Mouse (Mus musculus): Measurements from ENCODE around the gene Ip6k2. TPM values are rescaled to one million over a fixed set of nuclear protein-coding genes. Genes with fewer than 3 reads are reported as not detected.

Ip6k2 gene
- polyA plus RNA-seq, 1 experiment from 2014 or later, result 140 TPM

DNA sequence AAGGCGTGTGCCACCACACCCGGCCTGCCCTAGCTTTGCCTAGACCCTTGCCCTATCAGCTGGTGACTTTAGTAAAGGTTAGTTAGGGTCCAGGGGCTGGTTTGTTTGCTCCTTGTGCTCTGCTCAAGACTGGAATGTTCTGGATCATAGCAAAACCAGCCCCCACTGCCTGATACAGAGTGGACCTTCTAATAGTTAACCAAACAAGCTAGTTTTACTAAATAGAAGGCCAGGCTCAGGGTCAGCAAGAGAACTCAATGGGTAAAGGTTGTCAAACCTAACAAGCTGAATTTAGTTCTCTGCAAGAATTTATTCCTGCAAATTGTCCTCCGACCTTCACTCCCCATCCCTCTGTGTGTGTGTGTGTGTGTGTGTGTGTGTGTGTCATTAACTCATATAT is 29.6 kb upstream of the Ip6k2 start:
- ATAC-seq (ENCODE audit: low FRiP score), result no peak
- Histone ChIP-seq H3K4me1 (peaks cover 1% of the 10 kb centered on the region; the same call in 1 of the 2 replicates), H3K27ac (no peak overlapping the region), H3K4me2 (replicated peaks) (no peak overlapping the region), H3K4me3 (no peak overlapping the region), H3K27me3 (no peaks in the 10 kb centered on the region), H3K36me3 (no peaks in the 10 kb centered on the region; the same call in 1 of the 2 replicates), H3K9me3 (replicated peaks) (no peaks in the 10 kb centered on the region), H3K9ac (no peak overlapping the region)
- 88% methylated on average over 3 of the region's 3 CpGs for WGBS

DNA sequence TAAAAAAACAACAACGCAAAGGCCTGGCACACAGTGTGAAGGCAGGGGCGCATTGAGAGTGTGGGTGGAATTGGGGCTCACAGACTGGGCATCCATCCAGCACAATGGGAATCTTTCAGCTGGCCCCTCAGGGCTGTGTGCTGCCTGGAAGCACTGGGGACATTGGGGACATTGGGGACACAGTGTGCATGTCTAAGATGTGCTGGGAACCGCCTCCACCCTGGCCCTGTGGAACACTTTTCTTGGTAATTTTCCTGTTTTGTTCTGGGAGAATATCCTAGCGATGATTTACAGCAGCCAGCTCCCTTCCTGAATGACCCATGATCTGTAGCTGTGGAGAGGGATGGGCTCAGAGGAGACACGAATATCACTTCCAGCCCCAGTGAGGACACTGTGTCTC is 29.2 kb upstream of the Ip6k2 start:
- 84% methylated on average over 5 of the region's 5 CpGs for WGBS
- H3K4me1 ChIP-seq, result no peaks in the 10 kb centered on the region
- no peaks in the 10 kb centered on the region for H3K36me3 ChIP-seq
- H3K4me3 ChIP-seq, result no peak overlapping the region
- H3K9ac ChIP-seq, result no peak overlapping the region
- no peaks in the 10 kb centered on the region for H3K9me3 ChIP-seq (replicated peaks)
- H3K27ac ChIP-seq, result no peak overlapping the region
- no peak for ATAC-seq (ENCODE audit: low FRiP score)
- H3K4me2 ChIP-seq (replicated peaks), result no peak overlapping the region
- no peaks in the 10 kb centered on the region for H3K27me3 ChIP-seq

DNA sequence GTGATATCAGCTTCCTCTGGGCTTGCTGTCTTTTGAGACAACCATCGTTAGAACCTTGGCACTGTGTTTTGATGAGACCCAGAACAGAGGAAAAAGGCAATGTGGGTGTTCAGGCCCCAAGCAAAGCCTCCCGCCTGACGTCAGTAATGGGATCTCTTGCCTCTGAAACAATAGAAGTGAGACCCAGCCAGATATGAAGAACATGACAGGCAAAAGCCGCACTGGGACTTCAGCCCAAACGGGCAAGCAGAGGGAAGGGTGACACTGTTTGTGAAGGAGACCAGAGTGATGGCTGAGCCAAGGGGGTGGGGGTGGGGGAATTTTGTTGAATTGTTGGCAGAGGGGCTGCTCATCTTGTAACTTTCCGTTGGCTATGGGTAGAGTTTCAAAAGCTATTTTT is 26.2 kb upstream of the Ip6k2 start:
- no peaks in the 10 kb centered on the region for H3K4me1 ChIP-seq
- no peaks in the 10 kb centered on the region for H3K27me3 ChIP-seq
- no peak for ATAC-seq (ENCODE audit: low FRiP score)
- no peak overlapping the region for H3K4me2 ChIP-seq (replicated peaks)
- no peak overlapping the region for H3K27ac ChIP-seq
- H3K9me3 ChIP-seq (replicated peaks), result no peaks in the 10 kb centered on the region
- no peak overlapping the region for H3K4me3 ChIP-seq
- no peak overlapping the region for H3K9ac ChIP-seq
- WGBS, result 71% methylated on average over 6 of the region's 6 CpGs
- no peaks in the 10 kb centered on the region for H3K36me3 ChIP-seq

DNA sequence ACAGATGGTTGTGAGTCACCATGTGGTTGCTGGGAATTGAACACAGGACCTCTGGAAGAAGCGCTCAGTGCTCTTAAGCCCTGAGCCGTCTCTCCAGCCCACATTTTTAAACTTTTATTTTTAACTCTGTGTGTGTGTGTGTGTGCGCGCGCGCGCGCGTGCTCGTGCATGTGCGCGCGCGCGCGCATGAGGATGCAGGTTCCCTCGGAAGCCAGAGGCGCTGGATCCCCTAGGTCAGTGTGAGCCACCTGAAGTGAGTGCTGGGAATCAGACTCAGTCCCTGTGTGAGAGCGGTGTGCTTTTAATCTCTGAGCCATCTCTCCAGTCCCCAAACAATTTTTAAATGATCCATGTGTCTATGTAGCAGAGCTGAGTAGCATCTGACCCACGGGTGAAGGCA is 24.5 kb upstream of the Ip6k2 start:
- Histone ChIP-seq H3K36me3 (no peaks in the 10 kb centered on the region), H3K4me1 (no peaks in the 10 kb centered on the region), H3K4me2 (replicated peaks) (no peak overlapping the region), H3K4me3 (no peak overlapping the region), H3K9me3 (replicated peaks) (no peaks in the 10 kb centered on the region), H3K9ac (no peak overlapping the region), H3K27me3 (no peaks in the 10 kb centered on the region), H3K27ac (no peak overlapping the region)
- 96% methylated on average over 20 of the region's 20 CpGs for WGBS
- ATAC-seq (ENCODE audit: low FRiP score), result no peak

DNA sequence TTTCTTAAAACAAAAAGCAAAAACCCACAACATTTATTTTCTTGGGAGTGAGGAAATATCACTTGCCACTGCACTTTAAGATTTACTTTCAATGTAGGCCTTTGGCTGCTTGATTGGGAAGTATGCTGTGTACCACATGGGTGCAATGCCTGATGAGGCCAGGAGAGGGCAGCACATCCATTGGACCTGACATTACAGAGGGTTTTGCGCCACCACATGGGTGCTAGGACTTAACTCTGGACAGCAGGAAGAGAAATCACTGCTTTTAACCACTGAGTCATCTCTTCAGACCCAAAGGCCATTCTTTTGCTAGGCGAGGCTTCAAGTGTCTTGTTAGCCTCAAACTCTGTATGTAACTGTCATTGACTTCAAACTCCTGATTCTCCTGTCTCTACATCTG is 23.8 kb upstream of the Ip6k2 start:
- no peaks in the 10 kb centered on the region for H3K9me3 ChIP-seq (replicated peaks)
- 53% methylated on average over 2 of the region's 2 CpGs for WGBS
- H3K4me2 ChIP-seq (replicated peaks), result no peak overlapping the region
- H3K4me3 ChIP-seq, result no peak overlapping the region
- no peak overlapping the region for H3K9ac ChIP-seq
- H3K36me3 ChIP-seq, result no peaks in the 10 kb centered on the region
- H3K4me1 ChIP-seq, result no peaks in the 10 kb centered on the region
- H3K27ac ChIP-seq, result no peak overlapping the region
- no peaks in the 10 kb centered on the region for H3K27me3 ChIP-seq
- no peak for ATAC-seq (ENCODE audit: low FRiP score)

DNA sequence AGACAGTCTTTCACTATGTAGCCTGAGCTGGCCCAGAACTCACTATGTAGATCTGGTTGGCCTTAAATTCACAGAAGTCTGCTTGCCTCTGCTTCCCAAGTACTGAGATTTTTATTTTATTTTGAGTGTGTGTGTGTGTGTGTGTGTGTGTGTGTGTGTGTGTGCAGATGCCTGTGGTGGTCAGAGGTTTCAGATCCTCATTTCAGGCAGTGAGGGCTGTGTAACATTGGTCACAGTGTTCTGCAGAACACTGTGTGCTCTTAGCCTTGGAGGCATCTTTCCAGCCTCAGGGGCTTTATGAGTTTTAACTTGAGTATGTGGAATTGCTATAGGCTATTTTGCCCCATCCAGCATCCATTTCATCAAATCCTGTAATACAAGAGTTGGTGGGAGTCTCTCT is 22.0 kb upstream of the Ip6k2 start:
- ATAC-seq (ENCODE audit: low FRiP score), result no peak
- H3K9ac ChIP-seq, result no peak overlapping the region
- H3K4me3 ChIP-seq, result no peak overlapping the region
- H3K36me3 ChIP-seq, result no peaks in the 10 kb centered on the region
- H3K4me1 ChIP-seq, result no peaks in the 10 kb centered on the region
- no peaks in the 10 kb centered on the region for H3K27me3 ChIP-seq
- no peaks in the 10 kb centered on the region for H3K9me3 ChIP-seq (replicated peaks)
- no peak overlapping the region for H3K27ac ChIP-seq
- H3K4me2 ChIP-seq (replicated peaks), result no peak overlapping the region

DNA sequence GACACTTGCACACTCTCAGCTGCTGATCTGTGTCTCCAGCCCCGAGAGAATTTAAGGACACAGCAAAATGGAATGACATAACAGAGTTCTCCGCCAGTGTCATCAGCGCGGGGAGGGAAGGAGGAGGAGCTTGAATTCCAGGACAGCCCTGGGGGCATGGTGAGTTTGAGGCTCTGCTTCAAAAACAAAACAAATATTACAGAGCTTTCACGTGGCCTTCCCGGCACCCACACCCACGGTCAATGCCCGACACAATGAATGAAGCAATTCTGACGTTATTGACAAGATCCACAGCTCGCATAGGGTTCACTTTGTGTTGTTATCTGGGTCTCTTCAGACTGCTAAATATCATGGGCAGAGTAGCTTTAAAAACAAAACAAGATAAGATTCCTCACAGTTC is 18.6 kb upstream of the Ip6k2 start:
- Histone ChIP-seq H3K36me3 (no peaks in the 10 kb centered on the region), H3K27ac (no peak overlapping the region), H3K4me1 (no peaks in the 10 kb centered on the region), H3K9me3 (replicated peaks) (no peaks in the 10 kb centered on the region), H3K9ac (no peak overlapping the region), H3K27me3 (no peaks in the 10 kb centered on the region), H3K4me3 (no peak overlapping the region), H3K4me2 (replicated peaks) (no peak overlapping the region)
- WGBS, result 75% methylated on average over 10 of the region's 10 CpGs
- no peak for ATAC-seq (ENCODE audit: low FRiP score)

DNA sequence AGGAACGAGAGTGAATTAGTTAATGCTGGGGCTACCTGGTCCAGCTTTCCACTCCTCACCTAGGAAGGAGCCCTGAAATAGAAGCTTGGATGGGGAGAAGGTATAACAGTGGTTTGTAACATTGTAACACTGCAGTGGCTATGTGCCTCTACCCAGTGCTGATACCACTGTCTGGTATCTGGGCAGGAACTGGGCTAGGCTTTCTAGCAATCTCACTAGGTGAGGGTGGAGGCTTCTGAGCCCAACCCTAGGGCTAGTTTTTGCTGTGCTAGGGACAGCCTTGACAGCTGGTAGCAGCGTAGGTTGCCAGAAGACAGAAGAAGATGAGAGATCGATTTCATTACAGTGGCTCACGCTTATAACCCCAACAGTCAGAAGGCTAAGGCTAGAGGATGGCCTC is 7.0 kb upstream of the Ip6k2 start:
- Histone ChIP-seq H3K27ac (no peak overlapping the region), H3K36me3 (no peaks in the 10 kb centered on the region), H3K4me2 (replicated peaks) (no peak overlapping the region), H3K4me1 (no peaks in the 10 kb centered on the region), H3K9ac (no peak overlapping the region), H3K4me3 (no peak overlapping the region), H3K27me3 (no peaks in the 10 kb centered on the region), H3K9me3 (replicated peaks) (no peaks in the 10 kb centered on the region)
- no peak for ATAC-seq (ENCODE audit: low FRiP score)
- WGBS, result 89% methylated on average over 4 of the region's 4 CpGs

DNA sequence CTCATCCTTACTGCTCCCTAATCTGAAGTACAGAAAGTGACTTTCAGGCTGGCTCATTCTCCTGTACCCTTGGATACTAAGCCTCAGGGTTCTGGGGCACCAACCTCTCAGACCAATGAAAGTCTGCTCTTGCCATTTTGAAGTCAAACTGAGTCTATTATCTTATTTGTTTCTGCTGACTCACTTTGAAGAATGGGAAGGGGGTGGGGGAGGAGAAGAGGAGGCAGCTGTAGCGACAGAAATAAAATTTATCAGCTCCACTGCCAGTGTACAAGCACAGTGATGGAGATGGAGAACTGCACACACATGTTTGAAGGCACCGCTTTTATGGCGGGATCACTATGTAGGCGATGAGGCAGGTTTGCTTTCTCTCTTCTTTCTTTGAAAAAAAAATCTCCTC is 6.3 kb upstream of the Ip6k2 start:
- 81% methylated on average over 4 of the region's 4 CpGs for WGBS

DNA sequence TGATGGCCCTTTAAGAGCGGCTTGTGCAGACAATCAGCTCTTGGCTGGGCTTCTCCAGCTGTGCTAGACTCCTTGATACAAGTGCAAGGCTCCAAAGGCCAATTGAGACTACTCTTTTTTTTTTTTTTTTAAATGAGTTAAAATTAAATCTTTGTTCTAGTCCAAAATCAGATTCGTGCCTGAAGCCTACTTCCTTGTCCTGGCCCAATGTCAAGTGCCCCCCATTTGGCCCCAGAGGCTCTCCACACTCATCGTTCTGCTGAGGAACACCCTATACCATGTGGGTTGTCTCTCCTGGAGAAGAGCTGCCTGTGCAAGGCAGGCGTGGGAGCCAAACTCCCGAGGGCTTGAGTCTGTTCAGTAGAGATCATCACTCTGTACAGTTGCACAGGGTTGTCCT is 2.6 kb upstream of the Ip6k2 start:
- ATAC-seq (ENCODE audit: low FRiP score), result no peak
- 68% methylated on average over 5 of the region's 5 CpGs for WGBS

More for the DNA sequence above, 6.3 kb upstream of the Ip6k2 start:
- no peaks in the 10 kb centered on the region for H3K9me3 ChIP-seq (replicated peaks)
- H3K27me3 ChIP-seq, result no peaks in the 10 kb centered on the region
- no peak overlapping the region for H3K4me2 ChIP-seq (replicated peaks)
- H3K9ac ChIP-seq, result no peak overlapping the region
- no peak overlapping the region for H3K4me3 ChIP-seq
- no peaks in the 10 kb centered on the region for H3K36me3 ChIP-seq
- H3K27ac ChIP-seq, result no peak overlapping the region
- ATAC-seq (ENCODE audit: low FRiP score), result no peak
- 0 out of 2 replicates have a peak, but pooled peaks cover 4% of the 10 kb centered on the region for H3K4me1 ChIP-seq

DNA sequence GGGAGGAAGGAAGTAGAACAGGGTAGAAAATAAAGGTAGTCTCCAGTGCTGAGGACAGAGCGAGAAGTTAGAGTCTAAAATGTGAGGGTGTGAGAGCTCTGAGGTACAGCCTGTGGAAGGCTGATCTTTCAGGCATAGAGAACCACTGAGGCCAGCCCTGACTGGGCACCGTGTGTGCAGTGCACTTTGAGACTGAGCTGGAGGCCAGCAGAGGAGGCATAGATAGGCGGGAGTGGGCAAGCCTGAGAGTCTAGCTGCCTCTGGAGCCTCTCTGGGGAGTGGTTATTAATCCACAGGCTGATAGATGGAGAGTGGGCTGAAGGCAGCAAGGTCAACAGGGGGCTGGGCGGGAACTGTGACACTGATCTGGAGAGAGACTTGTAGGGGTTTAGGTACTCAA is 1.7 kb upstream of the Ip6k2 start:
- no peak overlapping the region for H3K4me3 ChIP-seq
- H3K9ac ChIP-seq, result no peak overlapping the region
- H3K9me3 ChIP-seq (replicated peaks), result no peaks in the 10 kb centered on the region
- no peak overlapping the region for H3K27ac ChIP-seq
- no peak for ATAC-seq (ENCODE audit: low FRiP score)
- 51% methylated on average over 4 of the region's 4 CpGs for WGBS
- H3K4me2 ChIP-seq (replicated peaks), result no peak overlapping the region
- H3K4me1 ChIP-seq, result peaks cover 30% of the 10 kb centered on the region
- H3K36me3 ChIP-seq, result no peaks in the 10 kb centered on the region
- no peaks in the 10 kb centered on the region for H3K27me3 ChIP-seq

More for the DNA sequence above, 2.6 kb upstream of the Ip6k2 start:
- Histone ChIP-seq H3K4me3 (no peak overlapping the region), H3K27ac (no peak overlapping the region), H3K36me3 (no peaks in the 10 kb centered on the region), H3K4me1 (peaks cover 21% of the 10 kb centered on the region), H3K9me3 (replicated peaks) (no peaks in the 10 kb centered on the region), H3K9ac (no peak overlapping the region), H3K4me2 (replicated peaks) (no peak overlapping the region), H3K27me3 (no peaks in the 10 kb centered on the region)

DNA sequence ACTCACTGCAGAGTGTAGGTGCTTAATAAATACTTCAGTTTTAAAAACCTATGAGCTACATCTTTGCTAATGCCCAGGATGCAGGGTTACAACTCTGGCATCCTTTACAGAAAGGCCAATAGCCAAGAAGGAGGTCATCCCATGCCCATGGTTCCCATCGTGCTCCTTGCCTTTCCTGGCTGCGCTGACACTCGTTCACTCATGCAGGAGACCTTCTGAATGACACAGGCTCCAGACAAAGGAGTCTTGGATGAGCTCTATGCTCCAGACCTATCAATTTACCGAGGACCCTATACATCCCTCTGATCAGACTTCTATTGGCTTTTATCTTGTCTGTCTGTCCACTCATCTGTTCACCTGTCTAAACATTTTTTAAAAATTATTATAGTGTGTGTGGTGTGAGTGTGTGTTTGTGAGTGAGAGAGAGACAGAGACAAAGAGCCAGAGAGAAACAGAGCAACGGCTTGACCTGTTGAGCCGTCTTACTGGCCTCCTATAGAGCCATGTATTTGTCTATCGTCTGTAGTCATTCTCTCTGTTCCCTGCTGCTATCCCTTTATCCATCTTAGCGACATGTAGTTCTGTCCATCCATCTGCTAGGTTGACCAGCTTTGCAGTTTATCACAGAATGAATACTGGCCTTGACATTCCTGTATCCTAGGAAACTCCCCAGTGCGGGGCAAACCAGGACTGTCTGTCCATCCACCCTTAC is 604 bp upstream of the Ip6k2 start:
- peak overlapping the region; percentile 77 for H3K4me2 ChIP-seq (replicated peaks)
- H3K27me3 ChIP-seq, result no peaks in the 10 kb centered on the region
- peak; percentile 18; the same call in 1 of the 2 replicates for ATAC-seq (ENCODE audit: low FRiP score)
- no peaks in the 10 kb centered on the region for H3K9me3 ChIP-seq (replicated peaks)
- peak overlapping the region; percentile 95 for H3K9ac ChIP-seq
- peak overlapping the region; percentile 98 for H3K27ac ChIP-seq
- H3K4me1 ChIP-seq, result peaks cover 40% of the 10 kb centered on the region
- H3K4me3 ChIP-seq, result peak overlapping the region; percentile 87
- no peaks in the 10 kb centered on the region for H3K36me3 ChIP-seq
- 12% methylated on average over 9 of the region's 9 CpGs for WGBS

DNA sequence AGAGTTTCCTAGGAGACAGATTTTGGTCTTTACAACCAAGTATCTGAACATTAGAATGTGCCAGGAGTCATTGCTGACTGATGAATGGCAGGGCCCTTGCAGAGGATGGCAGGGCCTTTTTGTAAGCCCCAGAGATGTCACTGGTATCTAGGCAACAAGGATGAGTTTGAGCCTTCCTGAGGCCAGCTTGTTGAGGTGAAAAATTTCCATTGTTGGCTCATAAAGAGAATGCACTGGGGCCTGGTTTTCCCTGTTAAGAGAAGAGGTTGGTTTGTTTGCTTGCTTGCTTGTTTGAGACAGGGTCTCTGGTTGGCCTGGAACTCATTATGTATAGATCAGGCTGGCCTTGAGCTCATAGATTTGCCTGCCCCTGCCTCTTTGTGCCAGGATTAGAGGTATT is 1.8 kb downstream of the Ip6k2 start:
- no peaks in the 10 kb centered on the region for H3K9me3 ChIP-seq (replicated peaks)
- peak overlapping the region; percentile 77 for H3K4me2 ChIP-seq (replicated peaks)
- H3K27me3 ChIP-seq, result no peaks in the 10 kb centered on the region
- H3K36me3 ChIP-seq, result no peaks in the 10 kb centered on the region; the same call in 1 of the 2 replicates
- peak overlapping the region; percentile 98 for H3K27ac ChIP-seq
- peak overlapping the region; percentile 87 for H3K4me3 ChIP-seq
- H3K9ac ChIP-seq, result peak overlapping the region; percentile 95
- H3K4me1 ChIP-seq, result peaks cover 64% of the 10 kb centered on the region
- no peak for ATAC-seq (ENCODE audit: low FRiP score)

Measured in hindbrain, embryonic 12.5 days (tissue).